Mouse (Mus musculus) frontal cortex, adult (tissue): ENCODE results near the gene Atf7.
"Not testable (repeated sequence)": the region's sequence is repeated elsewhere in the genome, so short reads cannot be mapped to it uniquely, and the experiment has no call there.

Source experiments
- ATAC-seq: cut with Nextera tagmentation; 2 replicates; pipeline ENCODE4 v1.9.2; 2017; ENCODE audit warnings: mild to moderate bottlenecking, moderate library complexity, mixed read lengths; ENCODE audit not compliant: low TSS enrichment

Atf7 gene

DNA sequence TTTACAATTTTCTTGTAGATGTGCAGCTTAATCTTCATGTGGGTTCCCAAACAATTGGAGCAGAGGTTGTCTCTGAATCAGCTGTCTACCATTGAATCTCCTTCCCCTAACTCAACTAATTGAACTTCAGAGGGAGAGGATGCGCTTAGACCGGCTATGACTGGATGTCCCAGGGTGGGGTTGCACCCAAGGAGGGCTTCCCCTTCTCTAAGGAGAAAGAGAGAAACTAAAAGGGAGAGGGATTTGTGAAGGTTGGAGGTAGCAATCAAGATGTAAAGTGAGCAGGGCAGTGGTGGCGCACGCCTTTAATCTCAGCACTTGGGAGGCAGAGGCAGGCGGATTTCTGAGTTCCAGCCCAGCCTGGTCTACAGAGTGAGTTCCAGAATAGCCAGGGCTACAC, 5.8 kb downstream of the Atf7 start:
- no peak for ATAC-seq

DNA sequence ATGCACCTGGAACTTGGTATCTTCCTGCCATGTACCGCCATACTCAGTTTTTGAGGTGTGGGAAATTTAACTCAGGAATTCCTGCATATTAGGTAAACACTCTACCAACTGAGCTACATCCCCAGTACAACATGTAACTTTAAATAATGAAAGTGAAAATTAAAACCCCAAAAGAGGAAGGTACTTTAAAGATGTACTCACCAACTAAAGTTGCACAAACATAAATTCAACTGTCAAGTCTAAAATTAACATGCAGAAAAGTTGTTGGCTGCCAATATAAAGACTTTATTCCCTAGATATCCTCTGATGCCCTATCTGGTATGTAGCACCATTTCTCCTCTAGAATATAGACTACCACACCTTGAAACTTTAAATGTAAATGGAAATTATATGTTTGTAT, 7.6 kb downstream of the Atf7 start:
- ATAC-seq: no peak

DNA sequence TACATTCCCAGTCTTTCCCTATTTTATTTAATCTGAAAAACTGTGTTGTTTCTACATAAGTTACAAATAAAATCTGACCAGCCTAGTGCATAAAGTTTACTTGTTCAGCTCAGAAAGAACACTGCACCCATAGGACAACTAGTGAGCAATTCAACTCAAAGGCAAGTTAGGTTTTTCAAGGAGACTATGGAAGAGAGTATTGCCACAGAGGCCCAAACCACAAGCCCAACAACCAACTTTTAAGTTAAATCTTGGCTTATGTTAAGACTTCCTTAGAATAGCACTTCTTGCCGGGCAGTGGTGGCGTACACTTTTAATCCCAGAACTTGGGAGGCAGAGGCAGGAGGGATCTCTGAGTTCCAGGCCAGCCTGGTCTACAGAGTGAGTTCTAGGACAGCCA, 9.1 kb downstream of the Atf7 start:
- ATAC-seq: no peak

DNA sequence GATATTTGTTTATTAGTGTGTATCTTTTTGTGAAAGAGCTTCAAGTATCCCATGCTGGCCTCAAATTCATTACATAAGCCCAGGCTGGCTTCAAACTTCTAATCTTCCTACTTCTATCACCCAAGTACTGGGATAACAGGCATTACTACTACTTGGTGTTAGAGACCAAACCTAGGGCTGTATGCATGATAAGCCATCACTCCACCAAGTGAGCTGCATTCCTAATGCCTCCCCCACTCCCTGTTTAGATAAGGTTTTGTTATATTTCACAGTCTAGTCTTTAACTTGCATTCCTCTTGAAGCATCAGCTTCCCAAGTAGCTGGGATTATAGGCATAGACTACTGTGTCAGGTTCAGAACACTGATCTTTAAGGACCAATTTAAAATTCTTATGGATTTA, 11.0 kb downstream of the Atf7 start:
- no peak for ATAC-seq

DNA sequence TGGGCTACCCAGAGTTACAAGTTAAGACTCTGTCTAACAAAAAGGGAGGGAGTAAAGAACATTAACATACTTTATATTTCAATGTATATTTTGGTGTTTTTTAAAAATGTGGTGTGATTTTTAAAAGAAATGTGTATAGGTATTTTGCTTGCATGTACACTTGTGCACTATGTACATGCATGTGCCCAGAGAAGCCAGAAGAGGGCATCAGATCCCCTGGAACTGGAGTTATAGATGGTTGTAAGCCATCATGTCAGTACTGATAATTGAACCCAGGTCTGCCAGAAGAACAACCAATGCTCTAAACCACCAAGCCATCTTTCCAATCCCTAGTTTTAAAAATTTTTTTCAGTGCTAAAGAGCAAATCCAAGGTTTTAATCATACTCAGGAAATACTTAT, 12.3 kb downstream of the Atf7 start:
- ATAC-seq: no peak

DNA sequence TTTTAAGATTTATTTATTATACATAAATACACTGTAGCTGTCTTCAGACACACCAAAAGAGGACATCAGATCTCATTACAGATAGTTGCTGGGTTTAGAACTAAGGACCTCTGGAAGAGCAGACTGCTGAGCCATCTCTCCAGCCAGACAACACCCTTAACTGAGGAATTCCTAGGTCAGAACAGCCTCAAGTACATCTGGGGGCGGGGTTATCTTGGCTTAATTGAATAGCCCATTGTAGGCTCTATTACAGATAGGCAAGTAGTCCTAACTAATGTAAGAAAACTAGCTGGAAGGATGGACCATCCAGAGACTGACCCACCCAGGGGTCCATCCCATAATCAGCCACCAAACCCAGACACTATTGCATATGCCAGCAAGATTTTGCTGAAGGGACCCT, 16.7 kb downstream of the Atf7 start:
- not testable (repeated sequence) for ATAC-seq

DNA sequence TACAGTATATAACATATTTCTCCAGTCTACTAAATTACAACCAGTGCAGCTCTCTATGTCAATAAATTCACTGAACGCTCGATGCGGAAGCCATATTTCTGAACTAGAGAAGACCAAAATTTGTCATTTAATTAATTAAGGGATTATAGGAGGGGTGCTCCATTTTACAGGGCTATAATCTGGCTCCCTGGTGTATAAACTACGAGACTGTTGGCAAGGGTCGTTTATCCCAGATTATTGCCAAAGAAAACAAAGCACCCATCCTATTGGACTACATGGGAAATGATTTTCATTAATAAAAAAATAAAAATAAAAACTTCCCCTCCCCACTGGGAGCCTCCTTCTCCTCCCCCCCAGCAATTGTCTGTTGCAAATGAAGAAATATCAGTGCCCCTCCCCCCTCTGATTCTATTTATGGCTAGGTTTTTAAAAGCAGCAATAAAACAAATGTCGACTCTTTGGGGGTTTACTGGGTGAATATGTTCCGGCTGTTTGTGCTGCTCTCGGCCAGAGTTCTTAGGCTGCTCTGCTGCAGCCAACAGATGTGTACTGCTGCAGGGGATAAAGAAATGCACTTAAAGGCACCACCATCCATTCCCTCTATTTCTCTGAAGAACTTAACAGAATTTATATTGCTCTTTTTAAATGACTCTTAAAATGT, 31.1 kb downstream of the Atf7 start:
- no peak for ATAC-seq

DNA sequence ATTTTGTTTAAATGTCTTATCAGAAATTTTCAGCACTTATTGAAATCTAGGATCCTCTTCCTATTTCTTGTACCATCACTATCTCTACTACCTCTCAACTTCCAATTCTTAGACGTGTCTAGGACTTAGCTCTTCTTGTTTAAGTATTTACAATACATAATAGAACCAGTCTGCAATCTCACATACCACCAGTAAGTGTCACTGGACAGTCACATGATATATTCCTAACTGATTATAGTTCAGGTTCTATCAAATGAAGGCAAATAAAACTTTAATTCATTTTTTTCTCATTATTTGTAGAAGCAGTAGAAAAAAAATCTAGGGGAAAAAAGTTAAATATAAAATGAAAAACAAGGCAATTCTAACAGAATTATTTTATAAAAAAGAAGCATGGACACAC, 32.6 kb downstream of the Atf7 start:
- ATAC-seq: no peak

DNA sequence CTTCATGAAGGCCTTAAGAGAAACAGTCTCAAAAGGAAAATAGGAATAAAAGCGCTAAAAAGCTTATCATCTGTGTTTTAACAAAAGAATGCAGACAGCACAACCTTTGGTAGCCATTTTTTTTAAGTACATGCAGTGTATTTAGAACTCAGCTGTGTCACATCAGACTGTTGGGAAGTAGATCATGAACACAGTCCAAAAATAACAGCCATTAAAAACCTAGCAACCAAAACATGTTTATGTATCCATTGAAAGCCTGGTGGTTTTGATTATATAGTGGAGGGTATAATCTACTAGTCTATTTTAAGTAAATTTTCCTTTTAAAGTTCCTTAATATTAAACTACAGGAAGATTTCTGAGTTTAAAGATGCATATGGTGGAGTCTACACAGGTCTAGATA, 34.7 kb downstream of the Atf7 start:
- no peak for ATAC-seq

DNA sequence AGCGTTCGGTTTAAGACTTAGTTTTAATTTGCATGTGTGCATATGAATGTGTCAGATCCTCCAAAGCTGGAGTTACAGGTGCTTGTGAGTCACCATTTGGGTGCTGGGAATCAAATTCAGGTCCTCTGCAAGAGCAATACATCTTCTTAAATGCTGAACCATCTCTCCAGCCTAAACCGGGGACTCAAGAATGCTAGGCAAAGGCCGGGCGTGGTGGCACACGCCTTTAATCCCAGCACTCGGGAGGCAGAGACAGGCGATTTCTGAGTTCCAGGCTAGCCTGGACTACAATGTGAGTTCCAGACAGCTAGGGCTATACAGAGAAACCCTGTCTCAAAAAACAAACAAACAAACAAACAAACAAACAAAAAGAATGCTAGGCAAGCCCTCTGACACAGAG, 35.4 kb downstream of the Atf7 start:
- ATAC-seq: no peak

DNA sequence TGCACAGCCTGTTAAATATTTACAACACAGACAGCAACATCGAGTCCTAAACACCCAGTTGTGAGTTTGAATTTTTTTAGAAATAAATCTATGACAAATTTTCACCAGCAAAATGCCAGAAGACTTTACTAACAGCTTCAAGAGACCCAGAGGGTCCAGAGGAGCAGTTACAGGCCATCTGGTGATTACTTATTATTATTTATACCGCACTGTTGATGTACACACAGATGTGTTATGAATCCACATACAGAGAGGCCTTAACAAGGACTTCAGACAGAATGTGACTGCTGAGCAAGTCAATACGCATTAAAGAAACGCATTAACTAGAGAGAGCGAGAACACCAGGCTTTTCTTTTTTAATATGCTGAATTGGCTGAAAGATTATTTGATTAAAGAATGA, 39.8 kb downstream of the Atf7 start:
- no peak for ATAC-seq

DNA sequence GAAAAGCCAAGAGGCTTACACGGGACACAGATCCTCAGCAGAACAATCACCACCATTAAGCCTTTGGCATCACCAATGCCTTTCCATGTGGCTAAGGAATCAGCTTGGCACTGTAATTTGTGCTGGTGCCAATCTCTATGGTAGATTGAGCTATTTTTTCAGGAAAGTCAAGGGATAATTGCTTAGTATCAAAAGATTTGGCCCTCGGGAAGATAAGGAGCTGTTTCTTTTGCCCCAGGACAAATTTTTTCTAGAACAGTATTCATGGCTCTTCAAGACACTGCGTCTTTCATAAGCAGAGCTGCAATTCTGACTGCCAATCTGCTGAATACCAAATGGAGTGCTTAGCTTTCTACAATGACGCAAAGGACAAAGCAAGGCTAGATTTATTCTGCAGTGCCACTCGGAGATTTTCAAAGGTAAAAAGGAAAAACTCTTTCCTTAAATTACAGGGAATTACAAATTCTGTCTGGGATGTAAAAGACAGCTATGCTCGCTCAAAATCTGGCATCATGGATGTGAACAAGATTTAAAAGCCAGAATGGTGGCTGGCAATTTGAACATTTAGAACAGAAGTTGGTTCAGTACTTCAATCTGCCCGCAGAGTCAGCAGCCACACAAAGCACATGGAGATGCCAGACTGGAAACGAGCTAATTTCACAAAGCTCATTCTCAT, 41.4 kb downstream of the Atf7 start:
- ATAC-seq: peak; percentile 88

DNA sequence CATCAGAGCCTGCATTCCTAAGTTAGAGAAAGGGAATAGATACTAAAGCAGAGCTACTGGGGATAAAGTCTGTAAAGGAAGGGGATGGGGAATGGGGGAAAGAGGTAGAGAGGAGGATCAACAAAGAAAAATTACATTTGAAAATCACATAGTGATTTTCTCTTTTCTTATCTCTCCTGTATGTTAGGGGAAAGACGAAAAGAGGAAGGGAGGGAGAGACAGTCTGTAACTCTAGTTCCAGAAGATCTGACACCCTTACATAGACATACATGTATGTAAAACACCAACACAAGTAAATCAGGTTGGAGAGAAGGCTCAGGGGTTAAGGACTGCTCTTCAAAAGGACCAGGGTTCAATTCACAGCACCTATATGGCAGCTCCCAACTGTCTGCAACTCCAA, 44.1 kb downstream of the Atf7 start:
- no peak for ATAC-seq

DNA sequence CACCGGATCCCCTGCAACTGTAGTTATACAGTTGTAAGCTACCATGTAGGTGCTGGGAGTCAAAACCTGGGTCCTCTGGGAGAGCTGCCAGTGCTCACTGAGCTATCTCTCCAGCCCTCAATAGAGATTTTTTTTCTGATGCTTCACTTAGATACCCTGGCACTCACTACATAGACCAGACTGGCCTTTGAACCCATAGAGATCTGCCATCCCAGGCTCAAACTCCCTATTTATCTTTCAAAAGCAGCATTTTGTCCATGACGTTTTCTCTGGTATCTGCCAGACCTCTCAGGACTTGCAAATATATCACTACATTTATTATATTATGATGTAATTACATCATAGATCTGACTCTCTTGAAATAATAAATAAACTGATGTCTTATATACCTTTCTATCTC, 46.9 kb downstream of the Atf7 start:
- no peak for ATAC-seq

DNA sequence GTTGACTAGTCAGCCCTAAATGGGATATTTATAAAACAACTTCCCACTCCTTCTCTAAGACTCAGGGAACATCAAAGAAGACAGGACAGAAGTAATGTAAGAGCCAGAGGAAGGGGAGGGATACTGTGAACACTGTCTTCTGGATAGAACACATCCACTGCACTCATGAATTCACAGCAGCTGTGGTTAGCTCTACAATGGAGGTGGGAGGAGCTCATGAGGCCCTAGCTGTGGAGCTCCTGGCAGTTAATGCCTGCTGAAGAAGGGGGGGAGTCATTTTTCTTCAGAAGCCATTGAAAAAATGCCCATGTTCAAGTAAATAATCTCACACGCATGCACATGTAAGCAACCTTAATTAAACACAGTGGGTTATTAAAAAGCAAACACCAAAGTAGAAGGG, 48.3 kb downstream of the Atf7 start:
- peak; percentile 69; the same call in 1 of the 2 replicates for ATAC-seq

DNA sequence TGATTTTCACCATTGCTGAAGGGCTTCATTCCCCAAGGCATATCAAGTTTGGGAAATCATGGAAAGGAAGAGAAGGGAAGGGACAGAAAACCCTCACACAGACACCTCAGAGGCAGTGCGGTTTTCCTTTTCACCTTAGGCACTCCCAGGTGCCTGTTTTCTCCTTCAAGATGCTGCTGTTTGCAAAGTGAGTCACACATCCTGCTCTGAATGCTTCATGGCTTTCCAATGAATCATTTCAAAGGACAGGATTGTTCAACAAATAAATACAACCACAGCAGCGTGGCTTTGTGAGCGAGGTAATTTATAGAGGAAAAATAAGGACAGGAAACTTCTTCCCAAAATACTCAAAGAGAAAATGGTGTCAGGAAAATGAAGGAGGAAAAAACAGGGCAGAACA, 53.2 kb downstream of the Atf7 start:
- ATAC-seq: no peak

DNA sequence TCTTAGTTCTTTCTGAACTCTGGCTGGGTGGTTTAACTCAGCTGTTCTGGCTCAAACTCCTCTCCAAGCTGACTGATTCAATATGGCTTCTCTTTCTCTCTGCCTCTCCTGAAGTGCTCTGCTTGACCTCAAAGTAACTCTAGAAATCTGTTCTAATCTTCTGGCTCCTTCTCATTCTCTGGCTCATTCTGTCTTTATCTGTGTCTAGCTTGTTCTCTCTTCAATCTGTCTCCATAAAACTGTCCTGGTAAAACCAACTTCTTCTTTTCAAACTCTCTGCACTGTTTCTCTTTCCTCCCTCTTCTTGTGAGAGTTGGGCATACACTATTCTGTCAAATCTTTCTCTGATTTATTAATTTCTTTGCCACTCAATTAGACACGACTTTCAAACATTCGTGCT, 57.4 kb downstream of the Atf7 start:
- ATAC-seq: no peak

DNA sequence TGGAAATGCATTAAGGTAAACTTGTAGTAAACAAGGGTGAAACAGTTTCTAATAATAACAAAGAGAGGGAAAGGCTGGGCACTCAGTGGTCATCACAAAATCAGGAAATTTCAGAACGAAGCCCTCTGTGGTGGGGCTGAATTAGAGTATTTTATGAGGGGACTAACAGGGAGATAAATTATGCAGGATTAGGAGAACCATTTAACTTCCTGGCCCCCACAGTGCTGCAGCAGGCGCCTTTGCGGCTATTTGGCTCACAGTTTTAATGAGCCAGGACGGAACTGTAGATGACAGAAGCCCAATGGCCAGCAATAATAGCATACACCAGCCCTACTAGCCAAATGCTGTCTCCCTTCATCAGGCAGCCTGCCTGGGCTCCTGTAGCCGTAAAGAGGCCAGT, 61.6 kb downstream of the Atf7 start:
- no peak for ATAC-seq

DNA sequence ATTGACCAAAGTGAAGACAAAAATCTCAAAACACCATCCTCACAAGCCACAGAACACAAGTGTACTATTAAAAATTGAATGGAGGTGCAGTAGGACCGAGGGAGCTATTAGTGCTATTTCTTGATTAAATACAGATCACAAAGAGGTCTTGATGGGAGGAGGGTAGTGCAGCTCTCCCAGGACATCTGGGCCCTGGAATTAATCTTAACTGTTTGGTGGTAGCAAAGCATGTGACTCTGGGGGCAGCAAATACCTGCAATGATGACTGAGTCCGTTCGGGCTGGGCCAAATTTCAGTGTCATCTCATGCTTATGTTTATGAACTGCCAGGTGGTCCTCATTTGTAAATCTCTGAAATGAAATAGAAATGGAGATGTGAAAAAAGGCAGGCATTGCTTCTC, 62.2 kb downstream of the Atf7 start:
- ATAC-seq: no peak

DNA sequence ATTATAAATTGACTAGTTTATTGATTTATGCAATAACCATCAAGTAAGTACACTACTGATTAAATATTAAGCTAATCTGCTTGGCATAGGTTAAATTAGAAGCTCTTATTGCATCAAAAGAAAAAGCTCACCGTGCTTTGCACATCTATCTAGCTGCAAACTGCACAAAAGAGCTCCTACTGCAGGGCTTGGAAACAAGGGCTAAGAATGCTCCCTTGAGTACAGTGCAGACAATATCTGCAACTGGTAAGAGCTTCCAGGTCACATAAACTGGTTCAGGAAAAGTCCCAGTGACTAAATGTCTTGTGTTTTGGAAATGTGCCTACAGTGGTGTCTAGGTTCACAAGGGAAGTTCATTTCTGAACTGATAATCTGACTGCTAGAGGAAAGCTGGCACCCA, 62.8 kb downstream of the Atf7 start:
- ATAC-seq: no peak

DNA sequence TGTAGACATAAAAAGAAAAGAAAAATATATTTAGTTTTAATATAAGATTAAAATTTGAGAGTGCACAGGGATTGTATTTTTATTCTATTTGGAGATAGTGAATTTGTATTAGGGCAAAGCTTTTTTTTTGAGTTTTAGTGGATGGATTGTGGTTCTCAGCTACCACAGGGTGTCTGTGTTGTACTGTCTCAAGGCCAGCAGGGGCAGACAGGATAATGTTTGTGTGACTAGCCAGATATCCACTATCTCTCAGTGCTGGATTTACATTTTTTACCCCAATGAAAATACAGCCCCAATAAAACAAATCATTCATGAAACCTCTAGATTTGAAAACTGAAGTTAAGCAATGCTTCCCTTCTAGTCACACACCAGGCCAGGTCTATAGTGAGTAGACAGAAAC, 67.7 kb downstream of the Atf7 start:
- ATAC-seq: no peak

DNA sequence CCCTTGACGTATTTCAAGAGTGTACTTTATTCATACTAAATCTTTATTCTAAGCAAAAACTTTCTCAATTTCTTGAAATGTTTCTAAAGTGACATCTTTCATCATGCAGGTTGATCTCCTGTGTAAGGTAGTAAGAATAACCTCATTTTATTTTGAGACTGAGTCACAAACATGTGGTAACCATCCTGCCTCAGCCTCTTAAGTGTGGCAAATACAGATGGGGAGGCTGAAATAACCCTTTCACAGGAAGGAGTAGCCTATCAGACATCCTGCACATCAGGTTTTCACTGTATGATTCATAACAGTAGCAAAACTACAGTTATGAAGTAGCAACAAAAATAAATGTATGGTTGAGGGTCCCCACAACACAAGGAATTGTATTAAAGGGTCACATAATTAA, 69.7 kb downstream of the Atf7 start:
- no peak for ATAC-seq

DNA sequence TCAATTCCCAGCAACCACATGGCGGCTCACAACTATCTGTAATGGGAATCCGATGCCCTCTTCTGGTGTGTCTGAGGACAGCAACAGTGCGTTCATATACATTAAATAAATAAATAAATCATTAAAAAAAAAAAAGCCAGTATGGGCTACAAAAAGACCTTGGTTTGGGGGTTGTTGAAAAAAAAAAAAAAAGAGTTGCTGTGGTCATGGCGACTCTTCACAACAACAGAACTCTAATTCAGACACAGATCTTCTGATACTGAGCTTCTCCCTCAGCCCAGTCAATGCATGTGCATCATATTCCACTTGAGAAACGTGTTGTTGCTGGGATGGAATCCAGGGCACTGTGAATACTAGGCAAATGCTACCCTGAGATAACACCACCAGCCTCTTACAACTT, 72.7 kb downstream of the Atf7 start:
- no peak for ATAC-seq

DNA sequence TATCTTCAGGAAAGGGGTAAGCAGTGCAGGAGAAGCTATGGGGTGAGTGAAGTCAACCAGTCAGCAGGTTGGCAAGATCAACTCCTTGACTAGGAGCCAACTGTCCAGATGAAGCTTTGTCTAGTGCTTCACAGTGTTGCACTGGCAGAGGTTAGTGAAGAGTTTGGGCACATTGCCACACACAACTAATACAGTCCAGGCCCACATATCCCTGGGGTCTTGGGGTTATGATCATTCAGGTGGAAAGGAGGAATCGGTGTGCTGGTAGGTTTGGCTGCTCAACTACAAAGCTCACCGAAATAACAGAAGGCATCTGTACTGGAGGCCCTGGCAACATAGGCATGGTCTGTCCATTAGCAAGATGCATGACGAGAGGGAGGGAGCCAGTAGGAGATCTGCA, 77.8 kb downstream of the Atf7 start:
- ATAC-seq: peak; percentile 38; the same call in 1 of the 2 replicates
